Mouse (Mus musculus) embryo, embryonic 9.5 days (tissue): Measurements from ENCODE around the gene Scamp5.
A peak's percentile ranks its signal among the peaks of the same experiment; 100 is the strongest.
"Not testable (repeated sequence)": the region's sequence is repeated elsewhere in the genome, so short reads cannot be mapped to it uniquely, and the experiment has no call there.

Experiments used
- DNase-seq: peaks from one replicate; pipeline ENCODE4 v3.0.0-alpha.2; 2017; ENCODE audit errors: extremely low spot score

The Scamp5 gene

GRCm38 (mm10) chr9:57452624-57453462, 15.0 kb downstream of the Scamp5 start:
- DNase-seq, result no peak

- DNase-seq, result no peak
These were observed 18.1 kb downstream of the Scamp5 start for GRCm38 (mm10) chr9:57449715-57450114.

- no peak for DNase-seq
These were observed 27.2 kb downstream of the Scamp5 start for GRCm38 (mm10) chr9:57440620-57441019.

- DNase-seq, result peak; percentile 90
These were observed 28.2 kb downstream of the Scamp5 start, which contains the start of gene Ppcdc for GRCm38 (mm10) chr9:57439522-57440295. Gene Ppcdc (minus strand): TSS chr9:57440124.

- DNase-seq, result peak; percentile 37
These were observed 28.8 kb downstream of the Scamp5 start for GRCm38 (mm10) chr9:57439083-57439482.

GRCm38 (mm10) chr9:57437896-57438614, 29.8 kb downstream of the Scamp5 start:
- DNase-seq, result no peak

- no peak for DNase-seq
These were observed 31.7 kb downstream of the Scamp5 start for GRCm38 (mm10) chr9:57436166-57436565.

GRCm38 (mm10) chr9:57434405-57435165, 33.3 kb downstream of the Scamp5 start:
- DNase-seq, result no peak

GRCm38 (mm10) chr9:57433097-57434032, 34.5 kb downstream of the Scamp5 start:
- DNase-seq, result peak; percentile 77

GRCm38 (mm10) chr9:57432480-57432879, 35.4 kb downstream of the Scamp5 start:
- DNase-seq, result no peak

- DNase-seq, result no peak
These were observed 36.7 kb downstream of the Scamp5 start for GRCm38 (mm10) chr9:57431202-57431601.

- no peak for DNase-seq
These were observed 39.5 kb downstream of the Scamp5 start for GRCm38 (mm10) chr9:57428391-57428790.

GRCm38 (mm10) chr9:57427937-57428336, 39.9 kb downstream of the Scamp5 start:
- no peak for DNase-seq

GRCm38 (mm10) chr9:57427123-57427522, 40.7 kb downstream of the Scamp5 start:
- not testable (repeated sequence) for DNase-seq

GRCm38 (mm10) chr9:57425116-57425515, 42.7 kb downstream of the Scamp5 start:
- no peak for DNase-seq

- no peak for DNase-seq
These were observed 43.8 kb downstream of the Scamp5 start for GRCm38 (mm10) chr9:57424066-57424465.

GRCm38 (mm10) chr9:57421688-57422111, 46.2 kb downstream of the Scamp5 start:
- DNase-seq, result no peak

GRCm38 (mm10) chr9:57421121-57421571, 46.7 kb downstream of the Scamp5 start:
- no peak for DNase-seq

GRCm38 (mm10) chr9:57420321-57421120, 47.3 kb downstream of the Scamp5 start:
- peak; percentile 54 for DNase-seq
